Mouse (Mus musculus) E14TG2a.4 (cell line): ENCODE results near the gene Hspg2.

Experiments used
- CTCF ChIP-seq: conservative IDR thresholded peaks from 2 replicates; pipeline ENCODE4 v1.5.1; 2014; ENCODE audit warnings: low read length
- NANOG ChIP-seq: IDR thresholded peaks from 2 replicates; pipeline ENCODE4 v1.6.1; 2014; ENCODE audit warnings: borderline replicate concordance, low read length, mixed read lengths
- POU5F1 ChIP-seq: IDR thresholded peaks from 2 replicates; pipeline ENCODE4 v1.6.1; 2014; ENCODE audit warnings: low read length, borderline replicate concordance

DNA sequence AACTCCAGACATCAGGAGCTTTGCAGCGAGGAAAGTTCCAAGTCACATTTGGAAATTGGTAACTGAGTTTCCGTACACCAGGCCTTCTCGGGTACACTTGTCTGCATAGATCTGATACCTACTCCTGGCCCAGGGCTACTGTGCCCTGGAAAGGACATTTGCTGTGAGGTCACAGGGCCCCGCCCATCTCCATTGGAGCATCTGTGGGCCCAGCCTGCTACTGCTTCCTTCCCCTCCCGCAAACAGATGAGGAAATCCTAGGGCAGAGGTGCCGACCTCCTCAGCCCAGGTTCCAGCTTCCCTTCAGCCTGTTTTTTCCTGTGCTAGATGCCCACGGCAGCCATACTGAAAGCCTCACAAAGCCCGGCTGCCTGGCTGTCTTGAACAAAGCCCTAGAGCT is 21.4 kb downstream of the Hspg2 start:
- no peak for TF ChIP-seq CTCF
- TF ChIP-seq POU5F1, result no peak
- no peak for TF ChIP-seq NANOG
